Mouse (Mus musculus): ENCODE results near the gene Nfe2l3. TPM values are rescaled to one million over a fixed set of nuclear protein-coding genes. Genes with fewer than 3 reads are reported as not detected.

The Nfe2l3 gene
- polyA plus RNA-seq, 1 experiment: 0.55 TPM

GRCm38 (mm10) chr6:51423466-51424122 is 8.9 kb upstream of the Nfe2l3 start:
- Histone ChIP-seq H3K27ac (replicated peaks; ENCODE audit: low read depth, low read length) (no peak overlapping the region), H3K4me1 (ENCODE audit: control insufficient read depth, insufficient read depth, insufficient read length, low read length) (no peaks in the 10 kb centered on the region), H3K4me3 (ENCODE audit: insufficient read depth, low read depth, low read length) (no peak overlapping the region)

- H3K4me1 ChIP-seq (ENCODE audit: control insufficient read depth, insufficient read depth, insufficient read length, low read length): no peaks in the 10 kb centered on the region
Measured at GRCm38 (mm10) chr6:51424537-51424936, 7.9 kb upstream of the Nfe2l3 start.

GRCm38 (mm10) chr6:51434270-51434669 is 1.8 kb downstream of the Nfe2l3 start:
- Histone ChIP-seq H3K4me1 (ENCODE audit: control insufficient read depth, insufficient read depth, insufficient read length, low read length) (peaks cover 2% of the 10 kb centered on the region; the same call in 1 of the 2 replicates), H3K4me3 (ENCODE audit: insufficient read depth, low read depth, low read length) (no peak overlapping the region), H3K27ac (replicated peaks; ENCODE audit: low read depth, low read length) (no peak overlapping the region)

More at GRCm38 (mm10) chr6:51424537-51424936, 7.9 kb upstream of the Nfe2l3 start:
- Histone ChIP-seq H3K27ac (replicated peaks; ENCODE audit: low read depth, low read length) (no peak overlapping the region), H3K4me3 (ENCODE audit: insufficient read depth, low read depth, low read length) (no peak overlapping the region)

- Histone ChIP-seq H3K4me3 (ENCODE audit: insufficient read depth, low read depth, low read length) (no peak overlapping the region), H3K4me1 (ENCODE audit: control insufficient read depth, insufficient read depth, insufficient read length, low read length) (peaks cover 2% of the 10 kb centered on the region; the same call in 1 of the 2 replicates), H3K27ac (replicated peaks; ENCODE audit: low read depth, low read length) (peak overlapping the region; percentile 63)
Measured at GRCm38 (mm10) chr6:51437665-51438064, 5.2 kb downstream of the Nfe2l3 start.

GRCm38 (mm10) chr6:51438826-51439330 is 6.4 kb downstream of the Nfe2l3 start:
- Histone ChIP-seq H3K4me1 (ENCODE audit: control insufficient read depth, insufficient read depth, insufficient read length, low read length) (peaks cover 2% of the 10 kb centered on the region; the same call in 1 of the 2 replicates), H3K4me3 (ENCODE audit: insufficient read depth, low read depth, low read length) (no peak overlapping the region), H3K27ac (replicated peaks; ENCODE audit: low read depth, low read length) (no peak overlapping the region)

- Histone ChIP-seq H3K27ac (replicated peaks; ENCODE audit: low read depth, low read length) (no peak overlapping the region), H3K4me1 (ENCODE audit: control insufficient read depth, insufficient read depth, insufficient read length, low read length) (peaks cover 2% of the 10 kb centered on the region; the same call in 1 of the 2 replicates), H3K4me3 (ENCODE audit: insufficient read depth, low read depth, low read length) (no peak overlapping the region)
Measured at GRCm38 (mm10) chr6:51442191-51442835, 9.8 kb downstream of the Nfe2l3 start.

GRCm38 (mm10) chr6:51452927-51453503 is 20.5 kb downstream of the Nfe2l3 start:
- H3K4me1 ChIP-seq (ENCODE audit: control insufficient read depth, insufficient read depth, insufficient read length, low read length): no peaks in the 10 kb centered on the region
- no peak overlapping the region for H3K4me3 ChIP-seq (ENCODE audit: insufficient read depth, low read depth, low read length)
- H3K27ac ChIP-seq (replicated peaks; ENCODE audit: low read depth, low read length): no peak overlapping the region

- Histone ChIP-seq H3K4me3 (ENCODE audit: insufficient read depth, low read depth, low read length) (no peak overlapping the region), H3K27ac (replicated peaks; ENCODE audit: low read depth, low read length) (no peak overlapping the region), H3K4me1 (ENCODE audit: control insufficient read depth, insufficient read depth, insufficient read length, low read length) (no peaks in the 10 kb centered on the region)
Measured at GRCm38 (mm10) chr6:51454949-51455348, 22.5 kb downstream of the Nfe2l3 start.

GRCm38 (mm10) chr6:51456198-51456597 is 23.7 kb downstream of the Nfe2l3 start:
- no peak overlapping the region for H3K4me3 ChIP-seq (ENCODE audit: insufficient read depth, low read depth, low read length)
- no peak overlapping the region for H3K27ac ChIP-seq (replicated peaks; ENCODE audit: low read depth, low read length)
- no peaks in the 10 kb centered on the region for H3K4me1 ChIP-seq (ENCODE audit: control insufficient read depth, insufficient read depth, insufficient read length, low read length)

GRCm38 (mm10) chr6:51457283-51457682 is 24.8 kb downstream of the Nfe2l3 start:
- no peak overlapping the region for H3K27ac ChIP-seq (replicated peaks; ENCODE audit: low read depth, low read length)

GRCm38 (mm10) chr6:51457770-51458387 is 25.4 kb downstream of the Nfe2l3 start:
- no peaks in the 10 kb centered on the region for H3K4me1 ChIP-seq (ENCODE audit: control insufficient read depth, insufficient read depth, insufficient read length, low read length)
- H3K27ac ChIP-seq (replicated peaks; ENCODE audit: low read depth, low read length): no peak overlapping the region
- H3K4me3 ChIP-seq (ENCODE audit: insufficient read depth, low read depth, low read length): no peak overlapping the region

More at GRCm38 (mm10) chr6:51457283-51457682, 24.8 kb downstream of the Nfe2l3 start:
- Histone ChIP-seq H3K4me1 (ENCODE audit: control insufficient read depth, insufficient read depth, insufficient read length, low read length) (no peaks in the 10 kb centered on the region), H3K4me3 (ENCODE audit: insufficient read depth, low read depth, low read length) (no peak overlapping the region)

GRCm38 (mm10) chr6:51458925-51459312 is 26.4 kb downstream of the Nfe2l3 start:
- Histone ChIP-seq H3K27ac (replicated peaks; ENCODE audit: low read depth, low read length) (no peak overlapping the region), H3K4me3 (ENCODE audit: insufficient read depth, low read depth, low read length) (no peak overlapping the region), H3K4me1 (ENCODE audit: control insufficient read depth, insufficient read depth, insufficient read length, low read length) (no peaks in the 10 kb centered on the region)

- Histone ChIP-seq H3K27ac (replicated peaks; ENCODE audit: low read depth, low read length) (no peak overlapping the region), H3K4me3 (ENCODE audit: insufficient read depth, low read depth, low read length) (no peak overlapping the region), H3K4me1 (ENCODE audit: control insufficient read depth, insufficient read depth, insufficient read length, low read length) (no peaks in the 10 kb centered on the region)
Measured at GRCm38 (mm10) chr6:51459313-51460020, 27.0 kb downstream of the Nfe2l3 start.

GRCm38 (mm10) chr6:51460021-51460360 is 27.5 kb downstream of the Nfe2l3 start:
- no peak overlapping the region for H3K27ac ChIP-seq (replicated peaks; ENCODE audit: low read depth, low read length)
- H3K4me1 ChIP-seq (ENCODE audit: control insufficient read depth, insufficient read depth, insufficient read length, low read length): no peaks in the 10 kb centered on the region
- H3K4me3 ChIP-seq (ENCODE audit: insufficient read depth, low read depth, low read length): no peak overlapping the region

- Histone ChIP-seq H3K4me3 (ENCODE audit: insufficient read depth, low read depth, low read length) (no peak overlapping the region), H3K4me1 (ENCODE audit: control insufficient read depth, insufficient read depth, insufficient read length, low read length) (no peaks in the 10 kb centered on the region), H3K27ac (replicated peaks; ENCODE audit: low read depth, low read length) (no peak overlapping the region)
Measured at GRCm38 (mm10) chr6:51460363-51460762, 27.9 kb downstream of the Nfe2l3 start.
